Mouse (Mus musculus): Measurements from ENCODE around the gene Ppcs. TPM values are rescaled to one million over a fixed set of nuclear protein-coding genes. Genes with fewer than 3 reads are reported as not detected.

Ppcs gene
- polyA plus RNA-seq, 1 experiment from 2014 or later: 31.4 TPM

GRCm38 (mm10) chr4:119447261-119447660, 25.0 kb upstream of the Ppcs start:
- H3K27ac ChIP-seq: no peak overlapping the region
- DNase-seq (ENCODE audit: extremely low spot score, low spot score): no peak
- 91% methylated on average over 6 of the region's 6 CpGs for WGBS
- H3K4me3 ChIP-seq: no peak overlapping the region
- H3K4me1 ChIP-seq: peaks cover 4% of the 10 kb centered on the region; the same call in 1 of the 2 replicates
- H3K36me3 ChIP-seq (replicated peaks): no peaks in the 10 kb centered on the region
- H3K9me3 ChIP-seq: no peaks in the 10 kb centered on the region
- H3K27me3 ChIP-seq (ENCODE audit: poor library complexity, severe bottlenecking): no peaks in the 10 kb centered on the region

GRCm38 (mm10) chr4:119442539-119442938, 20.3 kb upstream of the Ppcs start:
- DNase-seq (ENCODE audit: extremely low spot score, low spot score): no peak
- no peaks in the 10 kb centered on the region for H3K9me3 ChIP-seq
- no peaks in the 10 kb centered on the region for H3K27me3 ChIP-seq (ENCODE audit: poor library complexity, severe bottlenecking)
- H3K36me3 ChIP-seq (replicated peaks): no peaks in the 10 kb centered on the region
- 0 out of 2 replicates have a peak overlapping the region, but pooled peaks have one; percentile 25 for H3K27ac ChIP-seq
- no peak overlapping the region for H3K4me3 ChIP-seq
- peaks cover 4% of the 10 kb centered on the region; the same call in 1 of the 2 replicates for H3K4me1 ChIP-seq
- 44% methylated on average over 6 of the region's 6 CpGs for WGBS

GRCm38 (mm10) chr4:119441836-119442235, 19.6 kb upstream of the Ppcs start:
- H3K36me3 ChIP-seq (replicated peaks): no peaks in the 10 kb centered on the region
- peaks cover 4% of the 10 kb centered on the region; the same call in 1 of the 2 replicates for H3K4me1 ChIP-seq
- 96% methylated on average over 4 of the region's 4 CpGs for WGBS
- no peaks in the 10 kb centered on the region for H3K27me3 ChIP-seq (ENCODE audit: poor library complexity, severe bottlenecking)
- no peaks in the 10 kb centered on the region for H3K9me3 ChIP-seq
- H3K27ac ChIP-seq: no peak overlapping the region
- H3K4me3 ChIP-seq: no peak overlapping the region
- no peak for DNase-seq (ENCODE audit: extremely low spot score, low spot score)

GRCm38 (mm10) chr4:119437936-119438335, 15.7 kb upstream of the Ppcs start:
- Histone ChIP-seq H3K9me3 (no peaks in the 10 kb centered on the region), H3K27me3 (ENCODE audit: poor library complexity, severe bottlenecking) (no peaks in the 10 kb centered on the region), H3K4me1 (peaks cover 4% of the 10 kb centered on the region; the same call in 1 of the 2 replicates), H3K27ac (no peak overlapping the region), H3K4me3 (no peak overlapping the region), H3K36me3 (replicated peaks) (no peaks in the 10 kb centered on the region)
- no peak for DNase-seq (ENCODE audit: extremely low spot score, low spot score)
- WGBS: 84% methylated on average over 2 of the region's 2 CpGs

- WGBS: 31% methylated on average over 5 of the region's 5 CpGs
- no peak for DNase-seq (ENCODE audit: extremely low spot score, low spot score)
- Histone ChIP-seq H3K36me3 (replicated peaks) (no peaks in the 10 kb centered on the region), H3K4me1 (no peaks in the 10 kb centered on the region), H3K4me3 (no peak overlapping the region), H3K27me3 (ENCODE audit: poor library complexity, severe bottlenecking) (peaks cover 4% of the 10 kb centered on the region; the same call in 1 of the 2 replicates), H3K9me3 (no peaks in the 10 kb centered on the region), H3K27ac (no peak overlapping the region)
These were observed 8.5 kb upstream of the Ppcs start for GRCm38 (mm10) chr4:119430678-119431077.

GRCm38 (mm10) chr4:119427680-119428079, 5.5 kb upstream of the Ppcs start:
- Histone ChIP-seq H3K4me3 (no peak overlapping the region), H3K4me1 (peaks cover 9% of the 10 kb centered on the region), H3K9me3 (no peaks in the 10 kb centered on the region), H3K36me3 (replicated peaks) (no peaks in the 10 kb centered on the region), H3K27ac (no peak overlapping the region), H3K27me3 (ENCODE audit: poor library complexity, severe bottlenecking) (peaks cover 24% of the 10 kb centered on the region)
- DNase-seq (ENCODE audit: extremely low spot score, low spot score): no peak
- 67% methylated on average over 2 of the region's 2 CpGs for WGBS

- H3K4me3 ChIP-seq: no peak overlapping the region
- H3K27me3 ChIP-seq (ENCODE audit: poor library complexity, severe bottlenecking): peaks cover 24% of the 10 kb centered on the region
- DNase-seq (ENCODE audit: extremely low spot score, low spot score): no peak
- peaks cover 22% of the 10 kb centered on the region for H3K4me1 ChIP-seq
- no peaks in the 10 kb centered on the region for H3K36me3 ChIP-seq (replicated peaks)
- 78% methylated on average over 2 of the region's 2 CpGs for WGBS
- H3K9me3 ChIP-seq: no peaks in the 10 kb centered on the region
- no peak overlapping the region for H3K27ac ChIP-seq
These were observed 3.4 kb upstream of the Ppcs start for GRCm38 (mm10) chr4:119425601-119426000.

- Histone ChIP-seq H3K27me3 (ENCODE audit: poor library complexity, severe bottlenecking) (peaks cover 24% of the 10 kb centered on the region), H3K9me3 (no peaks in the 10 kb centered on the region), H3K27ac (no peak overlapping the region), H3K36me3 (replicated peaks) (peaks cover under 1% of the 10 kb centered on the region), H3K4me3 (no peak overlapping the region), H3K4me1 (peaks cover 22% of the 10 kb centered on the region)
- WGBS: 97% methylated on average over 2 of the region's 2 CpGs
- DNase-seq (ENCODE audit: extremely low spot score, low spot score): no peak
These were observed 2.9 kb upstream of the Ppcs start for GRCm38 (mm10) chr4:119425077-119425476.

- Histone ChIP-seq H3K4me3 (peak overlapping the region; percentile 77), H3K4me1 (peaks cover 22% of the 10 kb centered on the region), H3K27ac (peak overlapping the region; percentile 89), H3K27me3 (ENCODE audit: poor library complexity, severe bottlenecking) (peaks cover 22% of the 10 kb centered on the region), H3K36me3 (replicated peaks) (peaks cover 21% of the 10 kb centered on the region), H3K9me3 (no peaks in the 10 kb centered on the region)
- no peak for DNase-seq (ENCODE audit: extremely low spot score, low spot score)
- WGBS: 0% methylated on average over 27 of the region's 31 CpGs
These were observed 313 bp downstream of the Ppcs start for GRCm38 (mm10) chr4:119421921-119422293.

GRCm38 (mm10) chr4:119421191-119421590, 1.0 kb downstream of the Ppcs start:
- Histone ChIP-seq H3K36me3 (replicated peaks) (peaks cover 21% of the 10 kb centered on the region), H3K4me3 (peak overlapping the region; percentile 77), H3K27me3 (ENCODE audit: poor library complexity, severe bottlenecking) (peaks cover 27% of the 10 kb centered on the region), H3K4me1 (peaks cover 22% of the 10 kb centered on the region), H3K27ac (peak overlapping the region; percentile 89), H3K9me3 (no peaks in the 10 kb centered on the region)
- no peak for DNase-seq (ENCODE audit: extremely low spot score, low spot score)
- WGBS: 84% methylated on average over 3 of the region's 3 CpGs

GRCm38 (mm10) chr4:119417894-119418293, 4.3 kb downstream of the Ppcs start:
- H3K27me3 ChIP-seq (ENCODE audit: poor library complexity, severe bottlenecking): peaks cover 8% of the 10 kb centered on the region; the same call in 1 of the 2 replicates
- no peak overlapping the region for H3K27ac ChIP-seq
- peaks cover 21% of the 10 kb centered on the region for H3K36me3 ChIP-seq (replicated peaks)
- no peak for DNase-seq (ENCODE audit: extremely low spot score, low spot score)
- no peak overlapping the region for H3K4me3 ChIP-seq
- peaks cover 36% of the 10 kb centered on the region for H3K4me1 ChIP-seq
- 94% methylated on average over 3 of the region's 3 CpGs for WGBS
- no peaks in the 10 kb centered on the region for H3K9me3 ChIP-seq

- no peak for DNase-seq (ENCODE audit: extremely low spot score, low spot score)
- Histone ChIP-seq H3K27me3 (ENCODE audit: poor library complexity, severe bottlenecking) (0 out of 2 replicates have a peak, but pooled peaks cover 7% of the 10 kb centered on the region), H3K9me3 (no peaks in the 10 kb centered on the region), H3K36me3 (replicated peaks) (peaks cover 21% of the 10 kb centered on the region), H3K27ac (no peak overlapping the region), H3K4me1 (peaks cover 34% of the 10 kb centered on the region), H3K4me3 (no peak overlapping the region)
- WGBS: 83% methylated on average over 3 of the region's 3 CpGs
These were observed 5.0 kb downstream of the Ppcs start for GRCm38 (mm10) chr4:119417270-119417669.

GRCm38 (mm10) chr4:119415072-119415753, 7.0 kb downstream of the Ppcs start, which contains the start of gene Ccdc30:
Gene Ccdc30 (minus strand): TSS chr4:119415521.
- under 1% methylated on average over 49 of the region's 49 CpGs for WGBS
- H3K4me3 ChIP-seq: peak within 1 kb of the TSS; percentile 73
- peaks cover 21% of the 10 kb centered on the region for H3K36me3 ChIP-seq (replicated peaks)
- peaks cover 23% of the 10 kb centered on the region for H3K4me1 ChIP-seq
- H3K27me3 ChIP-seq (ENCODE audit: poor library complexity, severe bottlenecking): 0 out of 2 replicates have a peak, but pooled peaks cover 7% of the 10 kb centered on the region
- H3K27ac ChIP-seq: peak within 1 kb of the TSS; percentile 87
- no peaks in the 10 kb centered on the region for H3K9me3 ChIP-seq
- DNase-seq (ENCODE audit: extremely low spot score, low spot score): peak; percentile 98

Measured in forebrain, embryonic 10.5 days (tissue).